Mouse (Mus musculus): Measurements from ENCODE around the gene Fsd1.
"Not testable (repeated sequence)": the region's sequence is repeated elsewhere in the genome, so short reads cannot be mapped to it uniquely, and the experiment has no call there.

Fsd1 gene

GRCm38 (mm10) chr17:55986030-55986961, at the start of gene Fsd1:
Fsd1 (plus strand) TSS chr17:55986509.
- DNase-seq (ENCODE audit: low spot score in 2 of 2): peak; percentile 85 to 91

DNA sequence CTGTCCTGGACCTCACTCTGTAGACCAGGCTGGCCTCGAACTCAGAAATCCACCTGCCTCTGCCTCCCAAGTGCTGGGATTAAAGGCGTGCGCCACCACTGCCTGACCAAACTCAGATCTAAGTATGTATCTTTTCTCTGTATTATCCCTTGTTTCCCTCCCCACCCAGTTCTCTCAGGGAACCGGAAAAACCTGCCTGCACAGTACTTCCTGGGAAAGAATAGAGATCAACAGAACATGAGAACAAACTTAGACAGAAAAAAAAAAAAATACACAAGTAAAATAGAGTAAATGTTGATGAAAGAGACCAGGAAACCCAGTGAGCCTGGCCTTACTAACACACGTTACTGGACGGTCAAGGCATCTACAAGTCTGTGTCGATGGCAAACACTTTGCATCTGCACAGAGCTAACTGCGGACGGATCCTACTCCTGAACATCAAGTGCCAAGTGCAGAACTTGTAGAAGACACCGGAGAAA, 41.9 kb upstream of the Fsd1 start:
- DNase-seq (ENCODE audit: low spot score in 2 of 2): not testable (repeated sequence)

DNA sequence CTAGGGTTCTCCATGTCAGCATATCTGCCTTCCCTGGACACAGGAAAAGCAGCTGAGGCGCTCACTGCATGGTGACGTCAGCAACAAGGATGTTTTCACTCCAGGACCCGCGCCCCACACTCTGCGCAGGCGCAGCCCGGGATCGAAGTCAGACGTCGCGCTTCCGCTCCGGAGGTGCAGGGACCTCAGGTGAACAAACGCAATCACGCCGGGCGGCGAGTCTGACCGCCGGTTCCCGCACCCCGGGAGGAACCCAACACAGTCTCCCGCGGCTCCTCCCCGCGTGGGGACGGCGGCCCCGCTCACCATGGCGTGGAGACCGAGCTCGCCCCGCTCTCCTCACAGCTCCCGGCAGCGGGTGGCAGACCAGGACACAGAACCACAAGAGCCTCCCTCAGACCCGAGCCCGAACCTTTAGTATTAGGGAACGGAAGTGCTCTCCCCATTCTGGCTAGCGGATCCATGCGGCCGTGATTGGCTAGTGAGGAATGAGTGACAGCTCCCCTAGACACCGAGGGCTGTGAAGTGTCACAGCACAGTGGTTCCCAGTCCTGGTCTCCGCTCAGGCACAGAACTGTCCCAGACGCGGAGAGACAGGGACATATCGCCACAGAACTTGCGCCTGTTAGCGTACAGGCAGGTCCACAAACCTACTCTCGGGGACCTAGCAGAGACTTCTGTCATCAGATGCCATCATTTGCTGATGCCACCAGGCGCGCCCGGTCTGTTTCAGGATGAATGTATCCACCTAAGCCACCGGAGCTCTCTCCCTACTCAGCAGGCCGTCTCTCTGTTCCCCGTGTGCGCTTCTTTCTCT, 41.2 kb upstream of the Fsd1 start:
- peak; percentile 94 to 96 for DNase-seq (ENCODE audit: low spot score in 2 of 2)

GRCm38 (mm10) chr17:55945696-55946095, 40.6 kb upstream of the Fsd1 start:
- DNase-seq (ENCODE audit: low spot score in 2 of 2): no peak

GRCm38 (mm10) chr17:55948647-55949046, 37.7 kb upstream of the Fsd1 start:
- no peak for DNase-seq (ENCODE audit: low spot score in 2 of 2)

- DNase-seq (ENCODE audit: low spot score in 2 of 2): no peak
These were observed 36.9 kb upstream of the Fsd1 start, which contains the start of gene Zfp119b for GRCm38 (mm10) chr17:55949400-55949799. Zfp119b (minus strand) TSS chr17:55949500.

GRCm38 (mm10) chr17:55950601-55951000, 35.7 kb upstream of the Fsd1 start:
- DNase-seq (ENCODE audit: low spot score in 2 of 2): no peak

GRCm38 (mm10) chr17:55952041-55952440, 34.3 kb upstream of the Fsd1 start:
- no peak for DNase-seq (ENCODE audit: low spot score in 2 of 2)

DNA sequence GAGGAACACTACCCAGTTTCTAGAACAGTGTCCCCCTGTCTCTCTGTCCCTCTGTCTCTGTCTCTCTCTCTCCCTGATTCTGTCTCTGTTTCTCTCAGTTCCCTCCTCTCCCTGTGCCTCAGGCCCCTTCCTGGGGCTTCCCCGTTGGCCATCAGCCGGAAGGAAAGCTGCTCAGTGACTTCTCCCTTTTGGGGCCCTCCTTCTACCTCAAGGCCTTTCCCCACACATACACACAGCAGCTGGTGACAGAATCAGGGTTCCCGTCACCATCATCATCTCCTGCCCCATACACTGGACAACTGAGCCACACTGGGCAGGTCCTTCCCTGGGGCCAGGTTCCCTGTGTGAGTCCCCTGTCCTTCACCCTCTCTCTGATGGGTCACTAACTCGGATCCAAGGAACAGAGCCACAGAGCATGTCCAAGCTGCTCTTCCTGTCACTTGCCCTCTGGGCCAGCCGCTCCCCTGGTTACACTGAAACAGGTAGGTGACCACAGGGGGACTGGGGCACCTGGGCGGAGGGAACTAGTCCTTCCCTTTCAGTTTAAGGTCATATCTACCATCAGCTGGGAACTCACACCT, 33.8 kb upstream of the Fsd1 start, which contains the start of gene Ebi3:
Ebi3 (plus strand) TSS at position 194 of the 581 bp plus-strand sequence.
- no peak for DNase-seq (ENCODE audit: low spot score in 2 of 2)

DNA sequence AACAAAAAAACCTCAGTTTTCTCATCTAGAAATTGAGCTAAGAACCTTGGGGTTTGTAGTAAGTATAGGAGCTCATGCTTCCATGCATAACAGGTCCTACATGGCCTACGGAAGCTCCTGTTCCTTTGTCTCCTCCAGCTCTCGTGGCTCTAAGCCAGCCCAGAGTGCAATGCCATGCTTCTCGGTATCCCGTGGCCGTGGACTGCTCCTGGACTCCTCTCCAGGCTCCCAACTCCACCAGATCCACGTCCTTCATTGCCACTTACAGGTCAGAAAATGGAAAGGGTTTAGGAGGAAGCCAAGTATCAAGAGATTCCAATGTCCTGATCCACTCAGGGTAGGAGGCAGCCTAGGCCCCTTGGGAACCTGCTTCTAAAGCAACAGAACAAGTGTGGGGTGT, 32.6 kb upstream of the Fsd1 start:
- DNase-seq (ENCODE audit: low spot score in 2 of 2): no peak

- no peak for DNase-seq (ENCODE audit: low spot score in 2 of 2)
These were observed 32.1 kb upstream of the Fsd1 start for GRCm38 (mm10) chr17:55954229-55954628.

GRCm38 (mm10) chr17:55956129-55956528, 30.2 kb upstream of the Fsd1 start:
- DNase-seq (ENCODE audit: low spot score in 2 of 2): peak; percentile 82 to 83

DNA sequence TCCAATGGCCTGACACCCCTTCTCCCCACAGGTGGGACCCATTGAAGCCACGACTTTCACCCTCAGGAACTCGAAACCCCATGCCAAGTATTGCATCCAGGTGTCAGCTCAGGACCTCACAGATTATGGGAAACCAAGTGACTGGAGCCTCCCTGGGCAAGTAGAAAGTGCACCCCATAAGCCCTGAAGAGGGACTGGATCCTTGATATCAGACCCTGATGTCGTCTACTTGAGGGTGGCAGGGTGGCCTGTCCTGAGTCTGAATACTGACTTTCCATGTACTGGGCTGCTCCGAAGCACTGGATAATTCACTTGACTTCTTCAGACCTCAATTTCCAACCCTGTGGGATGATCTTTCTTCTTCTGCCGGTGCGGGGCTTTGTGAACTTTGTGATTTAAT, 29.7 kb upstream of the Fsd1 start:
- DNase-seq (ENCODE audit: low spot score in 2 of 2): peak in 1 of 2 experiments; percentile 15

DNA sequence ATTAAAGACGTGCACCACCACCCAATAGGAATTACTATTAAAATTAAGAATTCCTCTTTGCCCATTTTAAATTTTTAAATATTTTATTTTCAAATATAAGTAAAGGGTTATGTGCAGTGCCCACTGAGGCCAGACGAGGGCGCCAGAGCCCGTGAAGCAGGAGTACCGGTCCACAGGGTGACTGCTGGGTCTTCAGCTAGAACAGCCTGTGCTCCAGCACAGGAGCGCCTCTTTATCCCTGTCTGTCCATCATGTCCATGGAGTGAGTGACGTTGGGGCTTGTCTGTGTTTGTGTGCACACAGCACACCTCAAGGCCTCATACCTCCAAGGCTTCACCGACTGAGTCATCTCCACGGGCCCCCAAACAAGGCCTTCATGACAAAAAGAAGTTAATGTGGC, 29.1 kb upstream of the Fsd1 start:
- peak; percentile 76 to 78 for DNase-seq (ENCODE audit: low spot score in 2 of 2)

GRCm38 (mm10) chr17:55957726-55958583, 28.4 kb upstream of the Fsd1 start:
- DNase-seq (ENCODE audit: low spot score in 2 of 2): no peak

DNA sequence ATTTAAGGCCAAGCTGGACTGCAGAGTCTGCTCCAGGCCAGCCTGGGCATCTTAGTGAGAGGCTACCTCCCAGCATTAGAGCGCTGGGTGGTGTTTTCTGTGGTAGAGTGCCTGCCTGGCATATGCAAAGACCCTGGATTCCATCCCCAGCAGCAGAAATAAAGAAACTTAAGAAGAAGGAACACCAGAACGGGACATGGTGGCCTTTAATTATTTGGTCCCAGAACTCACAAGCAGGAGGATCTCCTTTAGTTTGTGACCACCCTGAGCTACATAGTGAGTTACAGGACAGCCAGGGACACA, 27.8 kb upstream of the Fsd1 start:
- no peak for DNase-seq (ENCODE audit: low spot score in 2 of 2)

GRCm38 (mm10) chr17:55958918-55959728, 27.2 kb upstream of the Fsd1 start, which contains the start of gene Yju2:
Yju2 (plus strand) TSS chr17:55959099.
- DNase-seq (ENCODE audit: low spot score in 2 of 2): peak; percentile 96 to 97

- DNase-seq (ENCODE audit: low spot score in 2 of 2): no peak
These were observed 26.2 kb upstream of the Fsd1 start for GRCm38 (mm10) chr17:55959946-55960740.

- no peak for DNase-seq (ENCODE audit: low spot score in 2 of 2)
These were observed 25.5 kb upstream of the Fsd1 start for GRCm38 (mm10) chr17:55960791-55961190.
